Mouse (Mus musculus): ENCODE data around the gene Muc4. TPM values are rescaled to one million over a fixed set of nuclear protein-coding genes. Genes with fewer than 3 reads are reported as not detected.

Gene Muc4
- total and polyA plus RNA-seq, 3 experiments, result not detected

- Histone ChIP-seq H3K9me3 (replicated peaks; ENCODE audit: insufficient read depth, low read length) (no peaks in the 10 kb centered on the region), H3K9ac (ENCODE audit: control insufficient read depth, low read depth, low read length, poor library complexity, severe bottlenecking) (no peak overlapping the region), H3K27ac (ENCODE audit: control insufficient read depth, low read depth, low read length) (no peak overlapping the region), H3K36me3 (ENCODE audit: control insufficient read depth in 1 of 2, insufficient read depth in 2 of 2, low read length in 2 of 2) (peaks cover 0 to 6% of the 10 kb centered on the region in 2 experiments; a peak in 2 of 4 replicates), H3K27me3 (ENCODE audit: control insufficient read depth in 1 of 2, insufficient read depth in 2 of 2, low read length in 2 of 2) (no peaks in the 10 kb centered on the region), H3K79me2 (ENCODE audit: control insufficient read depth, insufficient read depth, low read length, poor library complexity) (no peaks in the 10 kb centered on the region), H3K4me3 (ENCODE audit: control insufficient read depth in 1 of 2, insufficient read depth in 1 of 2, low read depth in 2 of 2, low read length in 2 of 2) (no peak overlapping the region), H3K4me1 (ENCODE audit: control insufficient read depth in 1 of 2, insufficient read depth in 2 of 2, low read length in 2 of 2) (peaks cover 0 to 10% of the 10 kb centered on the region in 2 experiments; a peak in 3 of 4 replicates)
- no peak for TF ChIP-seq MYB (IDR thresholded peaks at IDR 0.05; ENCODE audit: low read depth, low read length)
- TF ChIP-seq MXI1 (IDR thresholded peaks at IDR 0.05; ENCODE audit: low read depth, low read length), result no peak
- TF ChIP-seq MAX (IDR thresholded peaks at IDR 0.05; ENCODE audit: low read length), result no peak
- TF ChIP-seq UBTF (IDR thresholded peaks at IDR 0.05; ENCODE audit: borderline replicate concordance, insufficient read depth, low read depth, low read length), result no peak
- no peak for TF ChIP-seq ELF1 (IDR thresholded peaks at IDR 0.05; ENCODE audit: low read depth, low read length)
- no peak for TF ChIP-seq TCF12 (IDR thresholded peaks at IDR 0.05; ENCODE audit: low read depth, low read length)
- no peak for TF ChIP-seq USF2 (IDR thresholded peaks at IDR 0.05; ENCODE audit: borderline replicate concordance in 1 of 2, insufficient read depth in 1 of 2, low read depth in 1 of 2, low read length in 2 of 2)
- no peak for TF ChIP-seq MAFK (IDR thresholded peaks at IDR 0.05; ENCODE audit: borderline replicate concordance, low read depth, low read length)
- TF ChIP-seq ZC3H11A (IDR thresholded peaks at IDR 0.05; ENCODE audit: low read depth, low read length), result no peak
- TF ChIP-seq GATA1 (IDR thresholded peaks at IDR 0.05; ENCODE audit: low read depth, low read length), result no peak
- TF ChIP-seq EP300 (IDR thresholded peaks at IDR 0.05; ENCODE audit: low read depth in 1 of 2, low read length in 2 of 2), result no peak
- no peak for TF ChIP-seq NELFE (IDR thresholded peaks at IDR 0.05; ENCODE audit: low read depth, low read length)
- TF ChIP-seq SMC3 (IDR thresholded peaks at IDR 0.05; ENCODE audit: low read depth, low read length), result no peak
- DNase-seq (ENCODE audit: low read depth, low spot score), result no peak
Measured at GRCm38 (mm10) chr16:32825380-32825779, 89.7 kb downstream of the Muc4 start.

GRCm38 (mm10) chr16:32826521-32826920 lies 90.8 kb downstream of the Muc4 start:
- peaks cover 0 to 12% of the 10 kb centered on the region in 2 experiments; a peak in 2 of 4 replicates for H3K36me3 ChIP-seq (ENCODE audit: control insufficient read depth in 1 of 2, insufficient read depth in 2 of 2, low read length in 2 of 2)
- peaks cover 0 to 14% of the 10 kb centered on the region in 2 experiments; a peak in 3 of 4 replicates for H3K4me1 ChIP-seq (ENCODE audit: control insufficient read depth in 1 of 2, insufficient read depth in 2 of 2, low read length in 2 of 2)
- TF ChIP-seq ELF1 (IDR thresholded peaks at IDR 0.05; ENCODE audit: low read depth, low read length) (no peak), NELFE (IDR thresholded peaks at IDR 0.05; ENCODE audit: low read depth, low read length) (no peak), POLR2AphosphoS5 (IDR thresholded peaks at IDR 0.05; ENCODE audit: borderline replicate concordance, low read depth, low read length) (no peak), MYB (IDR thresholded peaks at IDR 0.05; ENCODE audit: low read depth, low read length) (no peak), GABPA (IDR thresholded peaks at IDR 0.05; ENCODE audit: low read depth, low read length) (no peak), E2F4 (IDR thresholded peaks at IDR 0.05; ENCODE audit: borderline replicate concordance, low read depth, low read length) (no peak), HCFC1 (IDR thresholded peaks at IDR 0.05; ENCODE audit: low read depth, low read length) (no peak), TCF12 (IDR thresholded peaks at IDR 0.05; ENCODE audit: low read depth, low read length) (no peak), POLR2A (IDR thresholded peaks at IDR 0.05; ENCODE audit: control insufficient read depth in 1 of 2, insufficient read depth in 1 of 2, low read depth in 1 of 2, low read length in 2 of 2, poor library complexity in 1 of 2) (no peak), MAZ (IDR thresholded peaks at IDR 0.05; ENCODE audit: low read depth, low read length) (no peak), BHLHE40 (IDR thresholded peaks at IDR 0.05; ENCODE audit: borderline replicate concordance, low read depth, low read length) (no peak), MAX (IDR thresholded peaks at IDR 0.05; ENCODE audit: low read length) (no peak)
- no peaks in the 10 kb centered on the region for H3K79me2 ChIP-seq (ENCODE audit: control insufficient read depth, insufficient read depth, low read length, poor library complexity)
- no peak overlapping the region for H3K27ac ChIP-seq (ENCODE audit: control insufficient read depth, low read depth, low read length)
- H3K9ac ChIP-seq (ENCODE audit: control insufficient read depth, low read depth, low read length, poor library complexity, severe bottlenecking), result no peak overlapping the region
- no peak for DNase-seq (ENCODE audit: low read depth, low spot score)
- H3K27me3 ChIP-seq (ENCODE audit: control insufficient read depth in 1 of 2, insufficient read depth in 2 of 2, low read length in 2 of 2), result no peaks in the 10 kb centered on the region
- no peak overlapping the region for H3K4me3 ChIP-seq (ENCODE audit: control insufficient read depth in 1 of 2, insufficient read depth in 1 of 2, low read depth in 2 of 2, low read length in 2 of 2)
- no peaks in the 10 kb centered on the region for H3K9me3 ChIP-seq (replicated peaks; ENCODE audit: insufficient read depth, low read length)

Data from MEL (cell line).